24 mouse cellular contexts compared by ENCODE assay signal in the genomic region with DNA sequence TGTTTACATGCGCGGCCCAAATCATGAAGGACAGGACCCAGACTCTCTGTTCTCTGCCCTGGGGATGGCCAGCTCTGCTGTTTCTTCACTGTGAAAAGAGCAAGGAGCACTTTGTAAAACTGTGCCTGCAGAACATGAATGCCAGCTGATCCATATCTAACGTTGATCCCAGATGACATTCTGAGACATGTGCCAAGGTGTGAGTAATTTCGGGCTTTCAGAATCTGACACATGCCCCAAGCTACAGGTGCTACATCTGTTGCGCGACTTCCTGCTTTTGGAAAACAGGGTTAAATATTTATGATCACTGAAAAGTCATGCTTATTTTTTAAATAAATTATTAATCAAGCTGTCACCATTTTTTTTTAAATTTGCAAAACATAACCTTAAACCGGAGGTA.
DNase-seq lines count a peak whose midpoint lies in the region; ATAC-seq and TF ChIP-seq lines count a peak whose summit lies in the region.
"Had no signal": no experiment of that assay in that cellular context is flagged by ENCODE, and none has a peak within 500 bp of the region (broad histone marks: within the 10 kb centered on the region; RNA-seq: fewer than 3 reads in every experiment).

No protein-coding gene starts in this region.

- no peaks in the 10 kb centered on the region for H3K36me3 ChIP-seq in intestine, embryonic 16.5 days (ENCODE audit: control insufficient read depth, insufficient read depth, low read length)
- H3K36me3 ChIP-seq in intestine, embryonic 15.5 days = no peaks in the 10 kb centered on the region
- peaks cover 6% of the 10 kb centered on the region; the same call in 1 of the 2 replicates for H3K36me3 ChIP-seq in intestine, postnatal 0 days (ENCODE audit: control insufficient read depth, insufficient read depth)
- H3K36me3 ChIP-seq in lung, postnatal 0 days (ENCODE audit: insufficient read depth, low read length) = no peaks in the 10 kb centered on the region
- H3K36me3 ChIP-seq: embryonic facial prominence, embryonic 12.5 days; forebrain, embryonic 12.5 days; G1E had no signal

- no peak for TF ChIP-seq EP300 in lung, postnatal 0 days (IDR thresholded peaks at IDR 0.05)

- H3K27me3 ChIP-seq in intestine, embryonic 16.5 days (replicated peaks; ENCODE audit: control insufficient read depth, insufficient read depth, low read length) = no peaks in the 10 kb centered on the region
- H3K27me3 ChIP-seq in intestine, embryonic 15.5 days (replicated peaks) = no peaks in the 10 kb centered on the region
- H3K27me3 ChIP-seq in intestine, postnatal 0 days (replicated peaks; ENCODE audit: control insufficient read depth, insufficient read depth, low read length) = no peaks in the 10 kb centered on the region
- H3K27me3 ChIP-seq in lung, postnatal 0 days (replicated peaks; ENCODE audit: insufficient read depth, low read length) = no peaks in the 10 kb centered on the region
- H3K27me3 ChIP-seq: embryonic facial prominence, embryonic 12.5 days; forebrain, embryonic 12.5 days; Patski had no signal

- 0 out of 2 replicates have a peak, but pooled peaks have one; percentile 36 for ATAC-seq in intestine, embryonic 16.5 days
- no peak for ATAC-seq in intestine, embryonic 15.5 days
- no peak for ATAC-seq in intestine, postnatal 0 days
- ATAC-seq in lung, postnatal 0 days = no peak
- ATAC-seq: activated CD4-positive, CD25-positive, alpha-beta regulatory T cell, adult 4 months; forebrain, embryonic 14.5 days; forebrain, embryonic 16.5 days; Patski had no signal

- no peak overlapping the region for H3K4me3 ChIP-seq in intestine, embryonic 16.5 days (ENCODE audit: low read length)
- no peak overlapping the region for H3K4me3 ChIP-seq in intestine, embryonic 15.5 days (replicated peaks)
- H3K4me3 ChIP-seq in intestine, postnatal 0 days (ENCODE audit: low read depth, low read length) = no peak overlapping the region
- H3K4me3 ChIP-seq in lung, postnatal 0 days (ENCODE audit: low read depth, low read length) = no peak overlapping the region
- H3K4me3 ChIP-seq: embryonic facial prominence, embryonic 10.5 days; embryonic facial prominence, embryonic 12.5 days; forebrain, embryonic 10.5 days; forebrain, embryonic 12.5 days had no signal

- H3K9ac ChIP-seq in intestine, embryonic 16.5 days (ENCODE audit: low read depth, low read length) = no peak overlapping the region
- no peak overlapping the region for H3K9ac ChIP-seq in intestine, embryonic 15.5 days
- no peak overlapping the region for H3K9ac ChIP-seq in intestine, postnatal 0 days (ENCODE audit: low read depth, low read length)
- H3K9ac ChIP-seq in lung, postnatal 0 days (replicated peaks; ENCODE audit: low read depth) = no peak overlapping the region
- H3K9ac ChIP-seq: embryonic facial prominence, embryonic 12.5 days; forebrain, embryonic 12.5 days had no signal

- H3K9me3 ChIP-seq in intestine, embryonic 16.5 days (ENCODE audit: control insufficient read depth, low read length) = no peaks in the 10 kb centered on the region
- no peaks in the 10 kb centered on the region for H3K9me3 ChIP-seq in intestine, embryonic 15.5 days
- H3K9me3 ChIP-seq in intestine, postnatal 0 days (ENCODE audit: control insufficient read depth) = no peaks in the 10 kb centered on the region
- no peaks in the 10 kb centered on the region for H3K9me3 ChIP-seq in lung, postnatal 0 days (ENCODE audit: low read length)
- H3K9me3 ChIP-seq: embryonic facial prominence, embryonic 10.5 days; embryonic facial prominence, embryonic 12.5 days; forebrain, embryonic 10.5 days; forebrain, embryonic 12.5 days; G1E had no signal

- H3K4me1 ChIP-seq in intestine, embryonic 16.5 days (ENCODE audit: control insufficient read depth, insufficient read depth, low read length) = 0 out of 2 replicates have a peak, but pooled peaks cover 2% of the 10 kb centered on the region
- no peaks in the 10 kb centered on the region for H3K4me1 ChIP-seq in intestine, embryonic 15.5 days (replicated peaks)
- H3K4me1 ChIP-seq in intestine, postnatal 0 days (replicated peaks; ENCODE audit: control insufficient read depth, insufficient read depth, low read length) = no peaks in the 10 kb centered on the region; the same call in 1 of the 2 replicates
- H3K4me1 ChIP-seq in lung, postnatal 0 days (ENCODE audit: insufficient read depth, low read depth, low read length) = no peaks in the 10 kb centered on the region
- H3K4me1 ChIP-seq: embryonic facial prominence, embryonic 10.5 days; embryonic facial prominence, embryonic 12.5 days; forebrain, embryonic 12.5 days had no signal

- WGBS in intestine, embryonic 16.5 days = 80% methylated on average over 7 of the region's 7 CpGs
- WGBS in intestine, embryonic 15.5 days = 79% methylated on average over 7 of the region's 7 CpGs
- WGBS in intestine, postnatal 0 days = 79% methylated on average over 7 of the region's 7 CpGs
- 85% methylated on average over 7 of the region's 7 CpGs for WGBS in lung, postnatal 0 days

- no peak for TF ChIP-seq CTCF in intestine, postnatal 0 days (IDR thresholded peaks at IDR 0.05; ENCODE audit: low read depth)
- no peak for TF ChIP-seq CTCF in lung, postnatal 0 days (IDR thresholded peaks at IDR 0.05)

- peak overlapping the region; percentile 59 for H3K27ac ChIP-seq in intestine, embryonic 16.5 days (ENCODE audit: low read length)
- H3K27ac ChIP-seq in intestine, embryonic 15.5 days = no peak overlapping the region
- peak overlapping the region; percentile 60; the same call in 1 of the 2 replicates for H3K27ac ChIP-seq in intestine, postnatal 0 days (ENCODE audit: low read depth, low read length)
- H3K27ac ChIP-seq in lung, postnatal 0 days (ENCODE audit: low read length) = no peak overlapping the region
- H3K27ac ChIP-seq: embryonic facial prominence, embryonic 10.5 days; embryonic facial prominence, embryonic 12.5 days; forebrain, embryonic 10.5 days; forebrain, embryonic 12.5 days had no signal

- DNase-seq in testis, postnatal 10 days (ENCODE audit: low spot score) = peak; percentile 3
- no peak for DNase-seq in testis, postnatal 14 days (ENCODE audit: low spot score)
- DNase-seq in fat pad, adult 2 months (ENCODE audit: extremely low read depth, low read depth, low spot score) = peak; percentile 46
- DNase-seq in spleen, adult 18-20 months = no peak
- DNase-seq in lung, postnatal 0 days (ENCODE audit: low spot score) = no peak
- DNase-seq: adrenal gland, adult 8-10 months; adrenal gland, postnatal 25 days; cerebellum, adult 11 months; cerebellum, adult 2 months; cerebellum, adult 9-10 months; cerebellum, postnatal 10 days; cerebellum, postnatal 25 days had no signal

- H3K4me2 ChIP-seq in intestine, embryonic 16.5 days (ENCODE audit: low read depth, low read length) = no peak overlapping the region
- no peak overlapping the region for H3K4me2 ChIP-seq in intestine, embryonic 15.5 days (replicated peaks)
- no peak overlapping the region for H3K4me2 ChIP-seq in intestine, postnatal 0 days (replicated peaks; ENCODE audit: low read depth)
- H3K4me2 ChIP-seq in lung, postnatal 0 days (replicated peaks; ENCODE audit: low read depth, low read length) = no peak overlapping the region
- H3K4me2 ChIP-seq: embryonic facial prominence, embryonic 12.5 days; forebrain, embryonic 12.5 days had no signal

Comparison
In these comparisons a context has a peak if more than half of its experiments do, and no peak if none do; other contexts are left out.
1. H3K27ac ChIP-seq: peak in intestine, embryonic 16.5 days (single experiment) and intestine, postnatal 0 days (single experiment); none in intestine, embryonic 15.5 days (single experiment) and lung, postnatal 0 days (single experiment).
2. DNase-seq: peak in testis, postnatal 10 days (single experiment) and fat pad, adult 2 months (single experiment); none in testis, postnatal 14 days (single experiment), spleen, adult 18-20 months (0 of 2) and lung, postnatal 0 days (single experiment).